Mouse (Mus musculus) cerebellum, adult 2 months (tissue): Measurements from ENCODE around the gene Hist1h1a.

Experiments
- CTCF ChIP-seq: fragments of 200-500 bp; IDR thresholded peaks from 2 replicates; pipeline ENCODE4 v1.5.1; 2011; ENCODE audit warnings: low read depth, mild to moderate bottlenecking, control low read depth, low read length, moderate library complexity, borderline replicate concordance; ENCODE audit not compliant: insufficient read depth
- POLR2A ChIP-seq: fragments of 200-500 bp; IDR thresholded peaks from 2 replicates; pipeline ENCODE4 v1.6.1; 2011; ENCODE audit warnings: low read length, control low read depth, borderline replicate concordance; ENCODE audit not compliant: insufficient read depth

DNA sequence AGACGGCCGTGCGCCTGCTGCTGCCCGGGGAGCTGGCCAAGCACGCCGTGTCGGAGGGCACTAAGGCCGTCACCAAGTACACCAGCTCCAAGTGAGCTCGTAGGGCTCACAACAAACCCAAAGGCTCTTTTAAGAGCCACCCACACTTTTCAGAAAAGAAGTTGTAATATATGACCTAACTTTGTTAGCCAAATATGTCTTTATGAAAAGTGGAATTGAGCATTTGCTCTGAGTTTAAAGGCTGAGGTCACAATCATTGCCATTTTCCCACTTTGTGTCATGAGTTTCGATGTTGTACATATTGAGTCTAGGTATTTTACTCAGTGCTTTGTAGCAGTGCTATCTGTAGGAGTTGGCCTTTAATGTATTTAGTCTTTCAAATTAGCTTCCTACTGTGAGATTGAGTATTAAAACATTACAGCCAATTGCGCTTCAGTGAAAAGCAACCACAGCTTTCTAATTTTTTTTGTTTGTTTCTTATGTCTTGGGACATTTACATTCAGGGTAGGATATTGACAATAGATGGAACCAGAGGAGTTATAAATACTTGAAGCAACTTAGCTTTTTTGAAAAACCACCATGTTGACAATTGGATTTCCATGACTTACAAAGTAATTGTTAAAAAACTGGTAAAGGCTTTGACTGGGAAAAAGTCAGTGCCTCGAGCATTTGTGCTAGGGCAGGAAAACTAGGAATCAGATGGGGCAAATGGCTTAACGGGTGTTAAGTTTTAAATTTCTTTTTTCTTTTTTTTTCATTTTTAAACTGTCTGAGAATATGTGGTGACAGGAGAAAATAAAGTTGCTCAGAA, 16.2 kb upstream of the Hist1h1a start:
- TF ChIP-seq CTCF, result no peak
- no peak for TF ChIP-seq POLR2A
